Mouse (Mus musculus): Measurements from ENCODE around the gene Pik3cg. TPM values are rescaled to one million over a fixed set of nuclear protein-coding genes. Genes with fewer than 3 reads are reported as not detected.

The Pik3cg gene
- total and polyA plus RNA-seq, 2 experiments from 2014 or later: 0.57 to 0.61 TPM

DNA sequence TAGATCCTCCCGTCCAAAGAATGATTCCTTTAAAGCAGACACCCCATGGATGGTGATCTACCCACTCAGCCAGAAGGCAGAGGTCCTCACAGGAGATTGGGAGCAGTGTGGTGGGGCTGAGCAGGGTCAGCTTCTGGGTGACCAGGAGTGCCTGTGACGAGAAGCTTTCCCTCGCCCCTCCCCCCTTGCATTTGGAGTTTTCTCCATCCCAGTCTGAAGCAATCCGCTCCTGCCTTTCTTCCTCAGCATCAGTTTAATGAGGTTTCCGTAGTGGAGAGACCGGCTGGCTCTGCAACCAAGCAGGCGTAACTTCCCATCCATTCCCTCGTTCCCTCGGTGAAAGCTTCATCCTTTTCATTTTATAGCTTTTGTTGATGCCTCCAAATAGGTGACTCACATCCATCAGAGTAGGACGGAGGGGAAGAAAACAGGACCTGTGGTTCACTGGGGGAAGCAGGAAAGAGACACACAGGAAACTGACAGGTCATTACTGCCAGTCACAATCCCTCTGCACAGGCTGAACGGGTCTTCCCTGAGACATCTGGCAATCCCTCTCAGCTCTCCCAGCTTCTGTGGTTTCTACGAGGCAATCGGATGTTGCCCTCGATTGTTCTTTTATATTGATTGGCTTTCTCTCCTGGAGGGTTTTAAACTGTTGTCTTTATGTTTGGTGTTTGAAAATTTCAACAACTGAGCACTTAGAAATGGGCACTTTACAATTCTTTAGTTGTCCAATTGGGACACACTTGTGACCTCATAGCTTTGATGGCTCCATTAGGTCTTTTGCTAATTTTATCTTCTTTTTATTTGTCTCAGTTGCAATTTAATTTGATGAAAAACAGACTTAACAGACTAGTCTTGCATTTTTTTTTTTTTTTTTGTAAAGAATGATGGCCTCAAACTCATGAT, 80.6 kb downstream of the Pik3cg start:
- Histone ChIP-seq H3K27ac (ENCODE audit: low read depth) (no peak overlapping the region), H3K4me1 (ENCODE audit: control insufficient read depth, insufficient read depth) (0 out of 2 replicates have a peak, but pooled peaks cover 9% of the 10 kb centered on the region), H3K36me3 (replicated peaks; ENCODE audit: control insufficient read depth, insufficient read depth, low read length) (no peaks in the 10 kb centered on the region), H3K4me2 (ENCODE audit: low read depth, low read length) (no peak overlapping the region), H3K27me3 (ENCODE audit: control insufficient read depth, insufficient read depth, low read length) (no peaks in the 10 kb centered on the region), H3K9ac (replicated peaks; ENCODE audit: low read depth, low read length) (no peak overlapping the region), H3K4me3 (ENCODE audit: low read depth, low read length) (no peak overlapping the region), H3K9me3 (replicated peaks; ENCODE audit: control insufficient read depth, low read length) (no peaks in the 10 kb centered on the region)
- DNase-seq (ENCODE audit: low spot score): no peak
- TF ChIP-seq EP300 (IDR thresholded peaks at IDR 0.05; ENCODE audit: low read depth) (no peak), CTCF (IDR thresholded peaks at IDR 0.05; ENCODE audit: low read depth) (no peak)
- 54% methylated on average over 14 of the region's 14 CpGs for WGBS
- no peak for ATAC-seq (ENCODE audit: insufficient read depth, low read depth)

DNA sequence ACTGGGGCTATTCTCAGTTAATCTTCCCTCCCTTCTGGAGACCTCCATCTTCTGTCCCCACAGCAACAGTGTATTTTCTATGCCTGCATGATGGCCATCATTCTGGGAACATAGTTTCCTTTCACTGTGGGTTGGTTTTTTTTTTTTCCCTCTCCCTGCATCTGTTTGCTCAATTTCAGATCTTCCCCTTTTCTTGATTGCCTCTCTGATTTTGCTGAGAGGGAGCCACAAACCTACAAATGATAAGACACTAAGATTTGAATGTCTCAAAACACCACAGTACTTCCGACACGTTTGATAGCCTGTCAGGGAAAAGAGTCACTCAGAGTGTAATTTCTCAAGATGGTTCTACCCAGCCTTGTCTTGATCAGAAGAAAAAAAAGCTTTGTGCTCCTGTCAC, 81.3 kb downstream of the Pik3cg start:
- no peak for TF ChIP-seq EP300 (IDR thresholded peaks at IDR 0.05; ENCODE audit: low read depth)
- TF ChIP-seq CTCF (IDR thresholded peaks at IDR 0.05; ENCODE audit: low read depth): no peak
- Histone ChIP-seq H3K27ac (ENCODE audit: low read depth) (no peak overlapping the region), H3K4me3 (ENCODE audit: low read depth, low read length) (no peak overlapping the region), H3K9me3 (replicated peaks; ENCODE audit: control insufficient read depth, low read length) (no peaks in the 10 kb centered on the region), H3K4me2 (ENCODE audit: low read depth, low read length) (no peak overlapping the region), H3K36me3 (replicated peaks; ENCODE audit: control insufficient read depth, insufficient read depth, low read length) (no peaks in the 10 kb centered on the region), H3K9ac (replicated peaks; ENCODE audit: low read depth, low read length) (no peak overlapping the region), H3K4me1 (ENCODE audit: control insufficient read depth, insufficient read depth) (0 out of 2 replicates have a peak, but pooled peaks cover 9% of the 10 kb centered on the region), H3K27me3 (ENCODE audit: control insufficient read depth, insufficient read depth, low read length) (no peaks in the 10 kb centered on the region)
- WGBS: 56% methylated on average over 2 of the region's 2 CpGs
- ATAC-seq (ENCODE audit: insufficient read depth, low read depth) (no peak), DNase-seq (ENCODE audit: low spot score) (no peak)

DNA sequence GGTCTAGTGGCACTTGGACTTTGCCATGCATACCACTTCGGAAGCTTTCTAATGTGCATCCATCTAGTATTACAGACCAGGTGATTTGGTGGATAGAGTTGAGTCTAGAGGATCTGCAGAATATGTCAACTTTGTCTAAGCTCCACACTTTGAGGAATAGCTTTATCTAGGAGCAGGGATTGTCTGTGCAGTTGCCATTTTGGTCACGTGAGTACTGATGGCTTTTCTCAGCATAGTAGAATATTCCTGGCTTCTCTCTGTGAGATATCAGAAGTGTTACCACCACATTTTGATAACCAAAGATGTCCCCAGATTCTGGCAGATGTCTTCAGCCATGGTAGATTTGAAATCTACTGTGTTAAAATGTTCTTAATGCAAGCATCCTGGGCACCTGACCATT, 84.0 kb downstream of the Pik3cg start:
- WGBS: 80% methylated on average over 2 of the region's 2 CpGs
- no peak for DNase-seq (ENCODE audit: low spot score)

DNA sequence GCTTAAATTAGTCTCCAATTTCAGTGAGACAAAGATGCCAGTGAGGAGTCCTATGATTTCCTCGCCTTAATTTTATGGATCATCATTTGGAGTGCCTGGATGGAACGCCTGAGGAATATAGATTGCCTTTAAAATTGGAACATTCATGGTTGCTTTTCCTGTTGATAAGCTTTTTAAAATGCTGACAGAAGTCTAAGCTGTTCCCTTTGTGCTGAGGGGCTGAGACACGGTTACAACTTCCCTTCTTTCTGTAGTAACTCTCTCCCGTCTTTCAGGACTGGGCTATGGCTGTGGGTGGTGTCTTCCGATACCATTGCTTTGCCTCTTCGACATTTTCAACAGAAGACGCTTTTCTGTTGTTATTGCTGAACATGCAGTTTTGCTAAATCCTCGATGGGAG, 84.4 kb downstream of the Pik3cg start:
- Histone ChIP-seq H3K27ac (ENCODE audit: low read depth) (no peak overlapping the region), H3K9ac (replicated peaks; ENCODE audit: low read depth, low read length) (no peak overlapping the region), H3K27me3 (ENCODE audit: control insufficient read depth, insufficient read depth, low read length) (no peaks in the 10 kb centered on the region), H3K4me1 (ENCODE audit: control insufficient read depth, insufficient read depth) (0 out of 2 replicates have a peak, but pooled peaks cover 9% of the 10 kb centered on the region), H3K4me3 (ENCODE audit: low read depth, low read length) (no peak overlapping the region), H3K4me2 (ENCODE audit: low read depth, low read length) (no peak overlapping the region), H3K36me3 (replicated peaks; ENCODE audit: control insufficient read depth, insufficient read depth, low read length) (no peaks in the 10 kb centered on the region), H3K9me3 (replicated peaks; ENCODE audit: control insufficient read depth, low read length) (no peaks in the 10 kb centered on the region)
- WGBS: 76% methylated on average over 8 of the region's 8 CpGs
- ATAC-seq (ENCODE audit: insufficient read depth, low read depth) (no peak), DNase-seq (ENCODE audit: low spot score) (no peak)
- TF ChIP-seq EP300 (IDR thresholded peaks at IDR 0.05; ENCODE audit: low read depth): no peak
- TF ChIP-seq CTCF (IDR thresholded peaks at IDR 0.05; ENCODE audit: low read depth): no peak

More for the DNA sequence above, 84.0 kb downstream of the Pik3cg start:
- ATAC-seq (ENCODE audit: insufficient read depth, low read depth): no peak
- Histone ChIP-seq H3K9me3 (replicated peaks; ENCODE audit: control insufficient read depth, low read length) (no peaks in the 10 kb centered on the region), H3K36me3 (replicated peaks; ENCODE audit: control insufficient read depth, insufficient read depth, low read length) (no peaks in the 10 kb centered on the region), H3K4me2 (ENCODE audit: low read depth, low read length) (no peak overlapping the region), H3K27me3 (ENCODE audit: control insufficient read depth, insufficient read depth, low read length) (no peaks in the 10 kb centered on the region), H3K4me3 (ENCODE audit: low read depth, low read length) (no peak overlapping the region), H3K9ac (replicated peaks; ENCODE audit: low read depth, low read length) (no peak overlapping the region), H3K4me1 (ENCODE audit: control insufficient read depth, insufficient read depth) (0 out of 2 replicates have a peak, but pooled peaks cover 9% of the 10 kb centered on the region), H3K27ac (ENCODE audit: low read depth) (no peak overlapping the region)
- TF ChIP-seq EP300 (IDR thresholded peaks at IDR 0.05; ENCODE audit: low read depth) (no peak), CTCF (IDR thresholded peaks at IDR 0.05; ENCODE audit: low read depth) (no peak)

DNA sequence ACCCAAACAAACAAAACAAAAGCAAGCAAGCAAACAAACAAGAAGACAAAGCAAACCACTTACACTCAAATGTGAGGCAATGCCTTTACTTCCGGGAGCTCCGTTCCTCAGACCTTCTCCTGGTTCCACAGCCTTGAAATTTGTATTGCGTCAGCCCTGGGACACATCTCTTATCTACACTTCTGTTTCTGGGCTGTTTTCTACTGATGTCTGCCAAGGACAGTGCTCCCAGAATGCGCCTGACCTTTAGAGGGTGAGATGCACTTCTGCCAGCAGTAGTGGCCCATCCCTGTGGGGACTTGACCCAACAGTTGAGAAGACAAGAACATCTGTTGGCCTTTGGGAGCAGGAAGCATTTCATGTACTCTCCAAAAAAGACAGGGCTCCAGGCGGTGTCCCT, 84.9 kb downstream of the Pik3cg start:
- Histone ChIP-seq H3K27ac (ENCODE audit: low read depth) (0 out of 2 replicates have a peak overlapping the region, but pooled peaks have one; percentile 20), H3K4me2 (ENCODE audit: low read depth, low read length) (no peak overlapping the region), H3K4me1 (ENCODE audit: control insufficient read depth, insufficient read depth) (0 out of 2 replicates have a peak, but pooled peaks cover 9% of the 10 kb centered on the region), H3K9ac (replicated peaks; ENCODE audit: low read depth, low read length) (no peak overlapping the region), H3K4me3 (ENCODE audit: low read depth, low read length) (no peak overlapping the region), H3K27me3 (ENCODE audit: control insufficient read depth, insufficient read depth, low read length) (no peaks in the 10 kb centered on the region), H3K9me3 (replicated peaks; ENCODE audit: control insufficient read depth, low read length) (no peaks in the 10 kb centered on the region), H3K36me3 (replicated peaks; ENCODE audit: control insufficient read depth, insufficient read depth, low read length) (no peaks in the 10 kb centered on the region)
- 41% methylated on average over 5 of the region's 5 CpGs for WGBS
- no peak for DNase-seq (ENCODE audit: low spot score)
- TF ChIP-seq EP300 (IDR thresholded peaks at IDR 0.05; ENCODE audit: low read depth): no peak
- no peak for TF ChIP-seq CTCF (IDR thresholded peaks at IDR 0.05; ENCODE audit: low read depth)
- ATAC-seq (ENCODE audit: insufficient read depth, low read depth): no peak

Other genes starting within 250 kb of the Pik3cg start
- 1.8 TPM in 1 of 2 replicates, not detected in the other for gene Prkar2b, start 147.4 kb downstream of the Pik3cg start, total RNA-seq (2014; rRNA removed; ENCODE audit: low replicate concordance)
- 2.6 TPM in 2 replicates for gene Prkar2b, start 147.4 kb downstream of the Pik3cg start, polyA plus RNA-seq (2015; fragmentation: Nextera tagmentation; extraction: Ambion mirVana)
- 8.8 and 19.6 TPM in 2 replicates for gene Ccdc71l, start 170.0 kb upstream of the Pik3cg start, total RNA-seq (2014; rRNA removed; ENCODE audit: low replicate concordance)
- gene Ccdc71l, start 170.0 kb upstream of the Pik3cg start, polyA plus RNA-seq (2015; fragmentation: Nextera tagmentation; extraction: Ambion mirVana): 1.9 and 2.0 TPM in 2 replicates